Mouse (Mus musculus): ENCODE results near the gene Pdcd1lg2.

The Pdcd1lg2 gene

GRCm38 (mm10) chr19:29469686-29470254, 59.1 kb downstream of the Pdcd1lg2 start:
- DNase-seq (ENCODE audit: low spot score), result no peak

GRCm38 (mm10) chr19:29470652-29471051, 59.9 kb downstream of the Pdcd1lg2 start:
- peak; percentile 59 for DNase-seq (ENCODE audit: low spot score)

GRCm38 (mm10) chr19:29472424-29472823, 61.7 kb downstream of the Pdcd1lg2 start:
- DNase-seq (ENCODE audit: low spot score), result no peak

GRCm38 (mm10) chr19:29472946-29473345, 62.2 kb downstream of the Pdcd1lg2 start:
- DNase-seq (ENCODE audit: low spot score), result no peak

GRCm38 (mm10) chr19:29474803-29475202, 64.1 kb downstream of the Pdcd1lg2 start:
- no peak for DNase-seq (ENCODE audit: low spot score)

- DNase-seq (ENCODE audit: low spot score), result no peak
Observed at GRCm38 (mm10) chr19:29475210-29475620, 64.5 kb downstream of the Pdcd1lg2 start.

GRCm38 (mm10) chr19:29478598-29478997, 67.9 kb downstream of the Pdcd1lg2 start:
- DNase-seq (ENCODE audit: low spot score), result no peak

- DNase-seq (ENCODE audit: low spot score), result no peak
Observed at GRCm38 (mm10) chr19:29481578-29481977, 70.9 kb downstream of the Pdcd1lg2 start.

GRCm38 (mm10) chr19:29482148-29482547, 71.4 kb downstream of the Pdcd1lg2 start:
- no peak for DNase-seq (ENCODE audit: low spot score)

GRCm38 (mm10) chr19:29482637-29483036, 71.9 kb downstream of the Pdcd1lg2 start:
- DNase-seq (ENCODE audit: low spot score), result no peak

GRCm38 (mm10) chr19:29483386-29483785, 72.7 kb downstream of the Pdcd1lg2 start:
- DNase-seq (ENCODE audit: low spot score), result no peak

GRCm38 (mm10) chr19:29484537-29484936, 73.8 kb downstream of the Pdcd1lg2 start:
- no peak for DNase-seq (ENCODE audit: low spot score)

GRCm38 (mm10) chr19:29485257-29485948, 74.7 kb downstream of the Pdcd1lg2 start:
- DNase-seq (ENCODE audit: low spot score), result no peak

- DNase-seq (ENCODE audit: low spot score), result no peak
Observed at GRCm38 (mm10) chr19:29486545-29487206, 76.0 kb downstream of the Pdcd1lg2 start.

- no peak for DNase-seq (ENCODE audit: low spot score)
Observed at GRCm38 (mm10) chr19:29487326-29488072, 76.8 kb downstream of the Pdcd1lg2 start.

- no peak for DNase-seq (ENCODE audit: low spot score)
Observed at GRCm38 (mm10) chr19:29488073-29488390, 77.3 kb downstream of the Pdcd1lg2 start.

GRCm38 (mm10) chr19:29488420-29488819, 77.7 kb downstream of the Pdcd1lg2 start:
- no peak for DNase-seq (ENCODE audit: low spot score)

GRCm38 (mm10) chr19:29489785-29490284, 79.1 kb downstream of the Pdcd1lg2 start:
- DNase-seq (ENCODE audit: low spot score), result no peak

GRCm38 (mm10) chr19:29491467-29491866, 80.7 kb downstream of the Pdcd1lg2 start:
- DNase-seq (ENCODE audit: low spot score), result no peak

GRCm38 (mm10) chr19:29494454-29494853, 83.7 kb downstream of the Pdcd1lg2 start:
- DNase-seq (ENCODE audit: low spot score), result no peak

- DNase-seq (ENCODE audit: low spot score), result no peak
Observed at GRCm38 (mm10) chr19:29496001-29496597, 85.4 kb downstream of the Pdcd1lg2 start.

All from lung, postnatal 25 days (tissue).